Mouse (Mus musculus) layer of hippocampus, adult 2 months (tissue): ENCODE data around the gene Afg1l. TPM values are rescaled to one million over a fixed set of nuclear protein-coding genes. Genes with fewer than 3 reads are reported as not detected.

ENCODE experiments used
- DNase-seq, 2 experiments: peaks; one replicate each; pipeline ENCODE4 v3.0.0; 2022; ENCODE audit warnings: low spot score in 2 of 2
- H3K27ac ChIP-seq: fragments of 200-600 bp; 2 replicates; pipeline ENCODE4 v1.8.1; 2022
- H3K4me3 ChIP-seq: fragments of 200-600 bp; 2 replicates; pipeline ENCODE4 v1.8.1; 2022; ENCODE audit warnings: mild to moderate bottlenecking
- CTCF ChIP-seq: fragments of 200-600 bp; conservative IDR thresholded peaks from 2 replicates; pipeline ENCODE4 v1.8.1; 2022; ENCODE audit warnings: antibody characterized with exemption, mild to moderate bottlenecking, moderate library complexity
- total RNA-seq, 2 experiments: library from RNA; stranded (reverse); gene quantifications; 2 replicates each; pipeline ENCODE4 v1.2.3; 2021

Gene Afg1l
- total RNA-seq, 2 experiments from 2014 or later: 12.6 to 15.3 TPM

DNA sequence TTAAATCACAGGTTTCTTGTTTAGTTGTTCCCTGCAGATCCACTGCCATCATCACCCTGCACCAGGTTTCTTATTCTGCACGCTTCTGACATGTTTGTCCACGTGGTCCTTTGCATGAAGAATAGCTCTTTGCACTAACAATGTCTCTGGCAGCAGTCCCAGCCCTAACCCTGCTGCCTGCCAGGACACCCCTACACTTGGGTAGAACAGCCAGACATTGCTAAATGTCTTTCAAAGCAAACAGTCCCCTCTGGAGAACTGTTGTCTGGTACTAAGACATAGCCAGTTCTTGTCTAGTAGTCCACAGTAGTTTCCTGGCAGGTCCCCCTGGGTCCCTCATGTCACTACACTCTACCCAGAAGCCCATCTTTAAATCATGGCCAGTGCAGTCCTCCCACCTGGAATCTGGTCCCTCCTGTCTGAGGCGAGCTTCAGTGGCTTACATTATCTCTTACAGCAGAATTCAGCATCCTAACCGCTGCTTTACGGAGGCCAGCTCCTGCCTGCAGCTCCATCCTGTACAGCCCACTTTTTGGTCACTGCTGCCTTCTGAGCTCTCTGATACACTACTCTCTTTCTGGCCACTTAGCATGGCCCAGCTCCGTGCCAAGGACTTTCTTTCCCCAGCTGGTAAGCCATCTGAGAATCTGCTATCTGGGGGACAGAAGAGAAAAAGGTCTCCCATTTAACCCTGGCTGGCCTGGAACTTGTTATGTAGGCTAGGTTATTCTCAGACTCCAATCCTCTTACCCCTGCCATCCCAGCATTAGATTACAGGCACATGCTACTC, 67.4 kb downstream of the Afg1l start:
- peak; percentile 39 to 56 for DNase-seq
- TF ChIP-seq CTCF: no peak
- Histone ChIP-seq H3K4me3 (peak overlapping the region; percentile 1; the same call in 1 of the 2 replicates), H3K27ac (peak overlapping the region; percentile 83)

DNA sequence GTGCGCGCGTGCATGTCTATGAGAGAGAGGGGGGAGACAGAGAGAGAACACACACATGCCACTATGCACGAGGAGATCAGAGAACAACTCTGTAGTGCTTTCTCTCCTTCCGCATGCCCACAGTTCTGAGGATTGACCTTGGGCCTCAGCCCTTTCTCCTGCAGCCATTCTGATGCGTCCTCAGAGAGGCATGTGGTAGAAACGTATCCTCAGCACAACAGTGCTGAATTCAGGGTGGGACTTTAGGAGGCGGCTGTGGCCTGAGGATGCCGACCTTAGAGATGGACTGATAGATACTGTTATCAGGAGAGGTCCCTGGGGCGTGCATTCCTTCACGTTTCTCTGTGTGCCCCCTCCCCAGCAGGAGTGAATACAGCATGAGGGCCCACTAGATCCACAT, 87.9 kb downstream of the Afg1l start:
- Histone ChIP-seq H3K4me3 (no peak overlapping the region), H3K27ac (no peak overlapping the region)
- no peak for TF ChIP-seq CTCF
- DNase-seq: no peak

GRCm38 (mm10) chr10:42388181-42388580, 90.2 kb downstream of the Afg1l start:
- H3K27ac ChIP-seq: no peak overlapping the region
- no peak overlapping the region for H3K4me3 ChIP-seq
- DNase-seq: no peak
- TF ChIP-seq CTCF: no peak

DNA sequence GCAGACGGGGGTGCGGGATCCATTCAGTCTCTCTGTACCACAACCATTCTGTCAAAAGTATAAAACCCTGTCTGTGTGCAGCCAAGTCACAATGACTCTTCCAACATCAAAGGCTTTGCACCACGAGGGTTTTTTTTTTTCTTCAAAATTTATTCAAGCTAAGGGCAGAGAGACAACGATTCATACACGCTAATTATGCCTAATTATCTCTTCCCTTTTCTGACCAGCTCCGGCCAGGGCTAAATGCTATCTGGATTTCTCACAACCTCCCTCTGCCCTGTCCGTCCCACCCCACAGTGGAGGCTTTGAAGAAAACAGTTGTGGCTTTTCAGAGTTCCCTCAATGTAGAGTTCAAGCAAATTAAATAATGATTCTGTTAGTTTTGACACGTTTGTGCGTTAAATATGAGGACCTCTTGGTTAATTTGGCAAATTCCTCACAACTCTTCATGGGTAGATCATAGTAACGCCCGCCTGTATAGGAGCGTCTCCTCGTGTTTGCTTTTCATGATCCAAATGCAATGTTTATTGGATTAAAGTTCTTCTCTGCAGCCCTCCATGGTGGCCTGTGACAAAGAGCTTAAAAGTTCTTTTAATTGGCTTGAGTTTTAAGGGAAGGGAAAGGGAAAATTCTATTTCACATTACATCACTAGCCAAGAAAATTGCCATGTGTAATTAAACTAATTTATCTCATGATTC, 93.3 kb downstream of the Afg1l start:
- TF ChIP-seq CTCF: no peak
- DNase-seq: peak in 1 of 2 experiments; percentile 5

GRCm38 (mm10) chr10:42383708-42384107, 94.7 kb downstream of the Afg1l start:
- no peak overlapping the region for H3K4me3 ChIP-seq
- DNase-seq: no peak
- TF ChIP-seq CTCF: no peak
- peak overlapping the region; percentile 68; the same call in 1 of the 2 replicates for H3K27ac ChIP-seq

More for the DNA sequence above, 93.3 kb downstream of the Afg1l start:
- Histone ChIP-seq H3K4me3 (no peak overlapping the region), H3K27ac (peak overlapping the region; percentile 59)

- TF ChIP-seq CTCF: no peak
- H3K4me3 ChIP-seq: no peak overlapping the region
- DNase-seq: no peak
- H3K27ac ChIP-seq: no peak overlapping the region
Observed at GRCm38 (mm10) chr10:42364216-42364615, 114.1 kb downstream of the Afg1l start.

GRCm38 (mm10) chr10:42355980-42356379, 122.4 kb downstream of the Afg1l start:
- DNase-seq: no peak
- peak; percentile 70 for TF ChIP-seq CTCF
- Histone ChIP-seq H3K27ac (no peak overlapping the region), H3K4me3 (no peak overlapping the region)

DNA sequence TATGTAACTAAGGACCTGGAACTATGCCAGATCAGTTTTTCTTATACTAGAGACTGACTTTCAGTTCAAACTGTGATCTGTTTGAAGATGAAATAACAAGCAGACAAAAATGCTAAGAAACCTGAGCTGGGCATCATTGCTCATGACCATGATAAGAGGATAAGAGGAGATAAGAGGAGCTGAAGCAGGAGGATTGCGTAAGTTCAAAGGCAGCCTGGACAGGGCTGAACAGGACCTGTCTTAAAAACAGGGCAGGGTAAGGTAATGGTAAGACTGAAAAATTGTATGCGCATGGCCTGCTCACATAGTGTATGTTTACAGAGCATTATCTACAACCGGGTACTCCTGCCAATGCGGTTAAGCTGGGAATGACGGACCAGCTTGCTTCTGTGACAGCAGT, 130.4 kb downstream of the Afg1l start:
- Histone ChIP-seq H3K4me3 (no peak overlapping the region), H3K27ac (peak overlapping the region; percentile 79; the same call in 1 of the 2 replicates)
- no peak for DNase-seq
- TF ChIP-seq CTCF: no peak

DNA sequence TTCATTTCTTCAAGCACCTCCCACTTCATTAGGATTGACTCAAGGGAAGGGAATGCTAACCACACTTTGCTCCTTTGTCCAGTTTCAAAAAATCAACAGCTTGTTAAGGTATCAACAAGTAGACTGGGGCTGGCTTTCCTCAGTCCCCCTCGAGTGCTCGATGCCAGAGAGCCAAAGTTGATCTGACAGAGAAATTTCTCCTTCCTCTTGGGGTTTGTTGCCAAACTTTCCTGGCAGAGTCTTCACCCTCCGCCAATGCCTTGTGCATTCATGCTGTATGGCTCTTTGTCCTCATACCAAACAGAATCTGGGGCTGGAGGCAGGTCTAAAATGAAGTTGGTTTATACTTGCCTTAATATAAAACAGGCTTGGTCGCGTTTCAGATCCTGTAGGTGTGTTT, 131.2 kb downstream of the Afg1l start:
- H3K27ac ChIP-seq: peak overlapping the region; percentile 79; the same call in 1 of the 2 replicates
- no peak overlapping the region for H3K4me3 ChIP-seq
- no peak for TF ChIP-seq CTCF
- peak in 1 of 2 experiments; percentile 54 for DNase-seq

GRCm38 (mm10) chr10:42346179-42346877, 132.0 kb downstream of the Afg1l start:
- peak overlapping the region; percentile 79 for H3K27ac ChIP-seq
- no peak for TF ChIP-seq CTCF
- peak in 1 of 2 experiments; percentile 10 for DNase-seq

GRCm38 (mm10) chr10:42342714-42343113, 135.7 kb downstream of the Afg1l start:
- no peak overlapping the region for H3K27ac ChIP-seq
- TF ChIP-seq CTCF: no peak

More at GRCm38 (mm10) chr10:42346179-42346877, 132.0 kb downstream of the Afg1l start:
- no peak overlapping the region for H3K4me3 ChIP-seq

GRCm38 (mm10) chr10:42341815-42342457, 136.4 kb downstream of the Afg1l start:
- DNase-seq: no peak
- Histone ChIP-seq H3K4me3 (no peak overlapping the region), H3K27ac (no peak overlapping the region)
- TF ChIP-seq CTCF: no peak

More at GRCm38 (mm10) chr10:42342714-42343113, 135.7 kb downstream of the Afg1l start:
- H3K4me3 ChIP-seq: no peak overlapping the region
- no peak for DNase-seq
